Mouse (Mus musculus) hindbrain, embryonic 16.5 days (tissue): ENCODE measurements around the gene Havcr1. TPM values are rescaled to one million over a fixed set of nuclear protein-coding genes. Genes with fewer than 3 reads are reported as not detected.

Source experiments
- ATAC-seq: fragments of 200-750 bp; cut with Nextera tagmentation; 2 replicates; pipeline ENCODE4 v1.8.0; 2017; ENCODE audit warnings: moderate TSS enrichment, moderate library complexity
- H3K27ac ChIP-seq: fragments of 300-500 bp; sonication (generic); 2 replicates; pipeline ENCODE4 v1.5.1; 2014; ENCODE audit warnings: low read depth, mild to moderate bottlenecking, control low read depth, low read length, moderate library complexity
- H3K27me3 ChIP-seq: fragments of 300-500 bp; sonication (generic); replicated peaks from 2 replicates; pipeline ENCODE4 v1.6.1; 2014; ENCODE audit warnings: low read length; ENCODE audit not compliant: control insufficient read depth, insufficient read depth
- H3K36me3 ChIP-seq: fragments of 300-500 bp; sonication (generic); 2 replicates; pipeline ENCODE4 v1.6.1; 2014; ENCODE audit warnings: mild to moderate bottlenecking, low read length, moderate library complexity, mixed read lengths; ENCODE audit not compliant: control insufficient read depth, insufficient read depth
- H3K4me1 ChIP-seq: fragments of 300-500 bp; sonication (generic); 2 replicates; pipeline ENCODE4 v1.6.1; 2014; ENCODE audit warnings: low read depth, low read length; ENCODE audit not compliant: control insufficient read depth, insufficient read depth
- H3K4me2 ChIP-seq: fragments of 300-500 bp; sonication (generic); 2 replicates; pipeline ENCODE4 v1.6.1; 2014; ENCODE audit warnings: mild to moderate bottlenecking, low read length, control low read depth, moderate library complexity
- H3K4me3 ChIP-seq: fragments of 300-500 bp; sonication (generic); 2 replicates; pipeline ENCODE4 v1.5.1; 2014; ENCODE audit warnings: mild to moderate bottlenecking, low read length, control low read depth, moderate library complexity
- H3K9ac ChIP-seq: fragments of 300-500 bp; sonication (generic); 2 replicates; pipeline ENCODE4 v1.6.1; 2014; ENCODE audit warnings: low read depth, mild to moderate bottlenecking, control low read depth, low read length, moderate library complexity
- H3K9me3 ChIP-seq: fragments of 300-500 bp; sonication (generic); 2 replicates; pipeline ENCODE4 v1.6.1; 2014; ENCODE audit warnings: mild to moderate bottlenecking, low read length, moderate library complexity; ENCODE audit not compliant: control insufficient read depth
- WGBS: fragments of 180-500 bp; shearing (Covaris S2); extraction: QIAGEN DNeasy Blood & Tissue Kit; methylation state at CpG from one replicate; pipeline ENCODE4 v1.1.7; 2014; 5-methylcytosine and 5-hydroxymethylcytosine counted together
- polyA plus RNA-seq: library from polyadenylated mRNA; unstranded; fragments of >200 nt; fragmentation: Nextera tagmentation; extraction: Ambion mirVana; gene quantifications from 2 replicates; pipeline ENCODE4 v1.2.1, GENCODE M21; 2015

The Havcr1 gene
- polyA plus RNA-seq, 1 experiment from 2014 or later = not detected

- no peaks in the 10 kb centered on the region for H3K9me3 ChIP-seq
- H3K4me1 ChIP-seq = no peaks in the 10 kb centered on the region
- WGBS = 80% methylated on average over 2 of the region's 2 CpGs
- no peak overlapping the region for H3K27ac ChIP-seq
- ATAC-seq = no peak
- H3K4me2 ChIP-seq = no peak overlapping the region
- H3K4me3 ChIP-seq = no peak overlapping the region
- H3K9ac ChIP-seq = no peak overlapping the region
- no peaks in the 10 kb centered on the region for H3K36me3 ChIP-seq
- no peaks in the 10 kb centered on the region for H3K27me3 ChIP-seq
Observed at GRCm38 (mm10) chr11:46804440-46804839, 69.6 kb downstream of the Havcr1 start.

- no peak for ATAC-seq
- H3K27ac ChIP-seq = no peak within 1 kb of the TSS
- no peak within 1 kb of the TSS for H3K9ac ChIP-seq
- H3K4me1 ChIP-seq = no peaks in the 10 kb centered on the region
- no peaks in the 10 kb centered on the region for H3K27me3 ChIP-seq
- H3K4me3 ChIP-seq = no peak within 1 kb of the TSS
- H3K9me3 ChIP-seq = no peaks in the 10 kb centered on the region
- no peak within 1 kb of the TSS for H3K4me2 ChIP-seq
- WGBS = 82% methylated on average over 5 of the region's 5 CpGs
- no peaks in the 10 kb centered on the region for H3K36me3 ChIP-seq
Observed at GRCm38 (mm10) chr11:46810511-46810910, 75.6 kb downstream of the Havcr1 start, which contains the start of gene Timd4. Timd4 (plus strand) TSS chr11:46810800.

GRCm38 (mm10) chr11:46817692-46818091, 82.8 kb downstream of the Havcr1 start:
- H3K36me3 ChIP-seq = no peaks in the 10 kb centered on the region
- H3K4me3 ChIP-seq = no peak overlapping the region
- H3K4me1 ChIP-seq = no peaks in the 10 kb centered on the region
- H3K27ac ChIP-seq = no peak overlapping the region
- no peaks in the 10 kb centered on the region for H3K9me3 ChIP-seq
- H3K27me3 ChIP-seq = no peaks in the 10 kb centered on the region
- no peak overlapping the region for H3K4me2 ChIP-seq
- no peak for ATAC-seq
- WGBS = 92% methylated on average over 5 of the region's 5 CpGs
- H3K9ac ChIP-seq = no peak overlapping the region

GRCm38 (mm10) chr11:46819930-46820329, 85.0 kb downstream of the Havcr1 start:
- H3K9ac ChIP-seq = no peak overlapping the region
- no peaks in the 10 kb centered on the region for H3K9me3 ChIP-seq
- H3K36me3 ChIP-seq = no peaks in the 10 kb centered on the region
- 69% methylated on average over 4 of the region's 4 CpGs for WGBS
- H3K27ac ChIP-seq = no peak overlapping the region
- H3K4me1 ChIP-seq = no peaks in the 10 kb centered on the region
- ATAC-seq = no peak
- H3K4me2 ChIP-seq = no peak overlapping the region
- H3K4me3 ChIP-seq = no peak overlapping the region
- no peaks in the 10 kb centered on the region for H3K27me3 ChIP-seq

Other genes starting within 250 kb of the Havcr1 start
- gene Gm12169, start 210.9 kb upstream of the Havcr1 start, polyA plus RNA-seq = not detected in 2 replicates
- not detected in 2 replicates for gene BC053393, start 163.5 kb upstream of the Havcr1 start, polyA plus RNA-seq
- not detected in 2 replicates for gene Dppa1, start 105.8 kb upstream of the Havcr1 start, polyA plus RNA-seq
- gene Timd2, start 28.0 kb upstream of the Havcr1 start, polyA plus RNA-seq = not detected in 2 replicates
- gene Timd4, start 75.7 kb downstream of the Havcr1 start, polyA plus RNA-seq = 0.16 TPM in 1 of 2 replicates, not detected in the other